Mouse (Mus musculus): ENCODE measurements around the gene C1ql1.

The C1ql1 gene

GRCm38 (mm10) chr11:102902107-102902506 is 44.4 kb downstream of the C1ql1 start:
- DNase-seq (ENCODE audit: extremely low spot score) = no peak

- no peak for DNase-seq (ENCODE audit: extremely low spot score)
Measured at GRCm38 (mm10) chr11:102901199-102901598, 45.3 kb downstream of the C1ql1 start.

- DNase-seq (ENCODE audit: extremely low spot score) = peak; percentile 80
Measured at GRCm38 (mm10) chr11:102900763-102901162, 45.7 kb downstream of the C1ql1 start, which contains the start of gene Gfap. Gfap (minus strand) TSS chr11:102900912.

GRCm38 (mm10) chr11:102898408-102898807 is 48.1 kb downstream of the C1ql1 start:
- DNase-seq (ENCODE audit: extremely low spot score) = no peak

- DNase-seq (ENCODE audit: extremely low spot score) = no peak
Measured at GRCm38 (mm10) chr11:102896641-102897040, 49.8 kb downstream of the C1ql1 start.

GRCm38 (mm10) chr11:102895779-102896178 is 50.7 kb downstream of the C1ql1 start:
- DNase-seq (ENCODE audit: extremely low spot score) = no peak

- DNase-seq (ENCODE audit: extremely low spot score) = no peak
Measured at GRCm38 (mm10) chr11:102894716-102895115, 51.8 kb downstream of the C1ql1 start.

- peak; percentile 73 for DNase-seq (ENCODE audit: extremely low spot score)
Measured at GRCm38 (mm10) chr11:102893015-102893651, 53.4 kb downstream of the C1ql1 start.

GRCm38 (mm10) chr11:102890096-102890495 is 56.4 kb downstream of the C1ql1 start:
- no peak for DNase-seq (ENCODE audit: extremely low spot score)

All from embryo, embryonic 9.5 days (tissue).